Mouse (Mus musculus) midbrain, embryonic 12.5 days (tissue): ENCODE results near the gene Foxc1. TPM values are rescaled to one million over a fixed set of nuclear protein-coding genes. Genes with fewer than 3 reads are reported as not detected.

Source experiments
- ATAC-seq: fragments of 200-750 bp; cut with Nextera tagmentation; 2 replicates; pipeline ENCODE4 v1.8.0; 2017; ENCODE audit warnings: low read depth, moderate TSS enrichment, moderate library complexity; ENCODE audit not compliant: low FRiP score
- H3K27ac ChIP-seq: fragments of 300-500 bp; sonication (generic); replicated peaks from 2 replicates; pipeline ENCODE4 v1.5.1; 2016; ENCODE audit warnings: mild to moderate bottlenecking
- H3K27me3 ChIP-seq: fragments of 300-500 bp; sonication (generic); 2 replicates; pipeline ENCODE4 v1.6.1; 2016; ENCODE audit warnings: mild to moderate bottlenecking
- H3K36me3 ChIP-seq: fragments of 300-500 bp; sonication (generic); 2 replicates; pipeline ENCODE4 v1.6.1; 2016
- H3K4me1 ChIP-seq: fragments of 300-500 bp; sonication (generic); 2 replicates; pipeline ENCODE4 v1.6.1; 2016
- H3K4me2 ChIP-seq: fragments of 300-500 bp; sonication (generic); replicated peaks from 2 replicates; pipeline ENCODE4 v1.6.1; 2016; ENCODE audit warnings: mild to moderate bottlenecking, moderate library complexity
- H3K4me3 ChIP-seq: fragments of 300-500 bp; sonication (generic); 2 replicates; pipeline ENCODE4 v1.5.1; 2016; ENCODE audit warnings: mild to moderate bottlenecking
- H3K9ac ChIP-seq: fragments of 300-500 bp; sonication (generic); replicated peaks from 2 replicates; pipeline ENCODE4 v1.6.1; 2016; ENCODE audit warnings: mild to moderate bottlenecking, moderate library complexity
- H3K9me3 ChIP-seq: fragments of 300-500 bp; sonication (generic); 2 replicates; pipeline ENCODE4 v1.6.1; 2016; ENCODE audit warnings: mild to moderate bottlenecking
- whole genome bisulfite sequencing: fragments of 180-500 bp; shearing (Covaris S2); methylation state at CpG from one replicate; pipeline ENCODE4 v1.1.7; 2016; 5-methylcytosine and 5-hydroxymethylcytosine counted together
- polyA plus RNA-seq: library from polyadenylated mRNA; unstranded; fragments of >200 nt; fragmentation: Nextera tagmentation; extraction: Ambion mirVana; gene quantifications from 2 replicates; pipeline ENCODE4 v1.2.1, GENCODE M21; 2016

Gene Foxc1
- polyA plus RNA-seq, 1 experiment from 2014 or later: 7.6 TPM

DNA sequence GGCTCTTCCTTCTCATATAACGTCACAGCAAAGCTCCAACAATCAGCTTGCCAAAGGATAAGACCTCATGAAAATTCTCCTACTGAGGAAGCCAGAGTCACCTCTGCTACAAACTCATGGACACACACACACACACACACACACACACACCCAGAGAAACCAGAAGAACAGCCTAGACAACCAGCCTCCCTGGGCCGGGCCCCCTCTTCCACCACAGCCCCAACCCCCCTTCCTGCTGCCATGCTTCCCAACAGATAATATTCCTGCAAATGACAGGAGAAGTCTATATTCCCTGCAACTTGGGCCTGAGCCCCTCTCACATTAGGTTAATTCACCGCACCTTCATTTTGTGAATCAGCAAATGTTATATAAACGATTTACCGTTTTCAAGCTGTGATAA, 13.3 kb upstream of the Foxc1 start:
- Histone ChIP-seq H3K36me3 (no peaks in the 10 kb centered on the region), H3K9me3 (no peaks in the 10 kb centered on the region), H3K27ac (no peak overlapping the region), H3K4me1 (no peaks in the 10 kb centered on the region), H3K9ac (no peak overlapping the region), H3K4me3 (no peak overlapping the region), H3K27me3 (peaks cover 8% of the 10 kb centered on the region), H3K4me2 (no peak overlapping the region)
- ATAC-seq: 0 out of 2 replicates have a peak, but pooled peaks have one; percentile 36
- 60% methylated on average over 5 of the region's 5 CpGs for WGBS

DNA sequence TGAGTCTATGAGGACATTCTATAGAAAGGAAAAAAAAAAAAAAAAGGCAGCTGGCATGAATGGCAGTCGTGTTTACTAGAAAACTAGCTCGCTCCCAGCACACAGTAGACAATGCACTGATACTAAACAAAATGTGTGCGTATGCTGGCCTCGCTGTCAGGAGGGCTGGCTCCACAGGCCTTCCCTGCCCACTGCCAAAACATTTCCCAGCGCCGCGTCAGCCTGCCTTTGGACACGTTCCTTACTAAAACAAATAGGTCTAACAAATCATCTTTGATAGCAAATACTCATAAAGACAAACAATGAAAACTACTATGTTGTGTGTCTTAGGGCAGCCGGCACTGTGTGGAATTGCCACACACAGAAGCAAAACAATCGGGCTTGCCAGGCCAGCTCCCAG, 9.1 kb upstream of the Foxc1 start:
- ATAC-seq: no peak
- peaks cover 50% of the 10 kb centered on the region for H3K27me3 ChIP-seq
- no peak overlapping the region for H3K4me3 ChIP-seq
- H3K4me2 ChIP-seq: no peak overlapping the region
- H3K9me3 ChIP-seq: no peaks in the 10 kb centered on the region
- WGBS: 79% methylated on average over 10 of the region's 10 CpGs
- no peaks in the 10 kb centered on the region for H3K36me3 ChIP-seq
- no peak overlapping the region for H3K9ac ChIP-seq
- no peak overlapping the region for H3K27ac ChIP-seq
- peaks cover 11% of the 10 kb centered on the region; the same call in 1 of the 2 replicates for H3K4me1 ChIP-seq

DNA sequence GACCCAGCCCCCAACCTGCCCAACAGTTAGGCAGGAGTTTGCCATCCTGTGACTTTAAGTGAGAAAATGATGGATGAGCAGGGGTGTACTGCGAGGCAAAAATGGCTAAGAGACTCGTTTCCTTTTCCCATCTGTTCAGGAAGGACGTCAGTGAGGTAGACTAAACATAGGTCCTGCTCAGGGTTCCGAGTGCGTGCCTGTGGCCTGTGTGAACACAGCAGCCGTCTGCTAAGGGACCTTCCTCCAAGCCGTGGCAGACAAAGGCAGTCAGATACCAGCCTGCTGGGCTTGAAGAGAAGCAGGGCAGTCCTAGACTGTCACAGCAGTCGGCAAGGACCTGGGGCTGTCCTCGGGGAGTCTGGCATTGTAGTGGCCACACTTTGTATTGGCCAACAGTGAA, 8.4 kb upstream of the Foxc1 start:
- H3K27ac ChIP-seq: no peak overlapping the region
- peaks cover 55% of the 10 kb centered on the region for H3K27me3 ChIP-seq
- H3K9me3 ChIP-seq: no peaks in the 10 kb centered on the region
- no peak for ATAC-seq
- H3K9ac ChIP-seq: no peak overlapping the region
- H3K36me3 ChIP-seq: no peaks in the 10 kb centered on the region
- H3K4me1 ChIP-seq: peaks cover 11% of the 10 kb centered on the region; the same call in 1 of the 2 replicates
- 33% methylated on average over 9 of the region's 9 CpGs for WGBS
- no peak overlapping the region for H3K4me2 ChIP-seq
- no peak overlapping the region for H3K4me3 ChIP-seq

DNA sequence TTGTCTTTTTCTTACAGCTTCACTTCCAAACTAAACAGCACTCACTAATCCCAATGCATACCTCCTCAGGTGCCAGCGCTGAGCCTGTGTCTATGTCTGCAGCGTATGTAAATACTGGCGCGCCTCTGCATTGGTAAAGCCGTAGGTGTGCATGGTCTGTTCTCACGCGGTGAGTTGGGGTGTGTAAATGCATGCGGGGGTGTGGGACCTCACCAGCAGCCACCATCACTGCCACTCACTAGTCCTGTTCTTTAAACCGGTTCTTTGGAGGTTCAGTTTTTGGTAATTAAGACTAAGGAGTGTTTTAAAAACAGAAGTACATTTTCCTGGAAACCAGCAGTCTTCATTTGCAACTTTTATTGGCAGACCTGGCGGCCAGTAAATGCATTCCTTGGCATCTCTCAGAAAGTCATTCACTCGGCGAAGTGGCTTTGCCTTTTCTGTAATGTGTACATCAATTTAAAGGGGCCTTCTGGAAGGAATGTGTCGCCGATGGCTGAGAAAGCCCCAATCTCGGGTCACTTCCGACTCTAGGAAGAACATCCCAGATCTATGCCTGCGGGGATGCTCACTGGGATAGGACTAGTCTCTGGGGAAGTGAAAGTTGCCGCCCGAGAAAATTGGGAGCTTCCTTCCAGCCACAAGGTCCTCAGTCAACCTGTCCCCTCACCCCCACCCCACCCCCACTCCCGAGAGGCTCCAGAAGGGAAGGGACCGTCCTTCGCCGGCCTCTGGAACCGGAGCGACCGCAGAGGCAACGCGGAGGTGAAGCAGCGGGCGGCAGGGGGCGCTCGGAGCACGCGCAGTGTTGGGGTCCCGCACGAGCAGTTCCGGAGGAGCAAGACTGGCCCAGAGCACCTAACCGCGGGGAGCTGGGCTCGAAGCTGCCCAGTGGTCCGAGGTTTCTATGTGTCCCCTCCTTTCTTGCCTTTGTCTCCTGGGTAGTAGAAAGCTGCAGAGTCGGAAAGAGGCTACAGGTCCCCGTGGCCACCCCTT, 5.6 kb upstream of the Foxc1 start:
- Histone ChIP-seq H3K4me2 (peak overlapping the region; percentile 61), H3K9ac (peak overlapping the region; percentile 37; the same call in 1 of the 2 replicates), H3K27me3 (peaks cover 81% of the 10 kb centered on the region), H3K9me3 (no peaks in the 10 kb centered on the region), H3K4me1 (peaks cover 16% of the 10 kb centered on the region), H3K36me3 (no peaks in the 10 kb centered on the region), H3K27ac (no peak overlapping the region), H3K4me3 (peak overlapping the region; percentile 37)
- 2% methylated on average over 42 of the region's 43 CpGs for whole genome bisulfite sequencing
- ATAC-seq: peak; percentile 88

DNA sequence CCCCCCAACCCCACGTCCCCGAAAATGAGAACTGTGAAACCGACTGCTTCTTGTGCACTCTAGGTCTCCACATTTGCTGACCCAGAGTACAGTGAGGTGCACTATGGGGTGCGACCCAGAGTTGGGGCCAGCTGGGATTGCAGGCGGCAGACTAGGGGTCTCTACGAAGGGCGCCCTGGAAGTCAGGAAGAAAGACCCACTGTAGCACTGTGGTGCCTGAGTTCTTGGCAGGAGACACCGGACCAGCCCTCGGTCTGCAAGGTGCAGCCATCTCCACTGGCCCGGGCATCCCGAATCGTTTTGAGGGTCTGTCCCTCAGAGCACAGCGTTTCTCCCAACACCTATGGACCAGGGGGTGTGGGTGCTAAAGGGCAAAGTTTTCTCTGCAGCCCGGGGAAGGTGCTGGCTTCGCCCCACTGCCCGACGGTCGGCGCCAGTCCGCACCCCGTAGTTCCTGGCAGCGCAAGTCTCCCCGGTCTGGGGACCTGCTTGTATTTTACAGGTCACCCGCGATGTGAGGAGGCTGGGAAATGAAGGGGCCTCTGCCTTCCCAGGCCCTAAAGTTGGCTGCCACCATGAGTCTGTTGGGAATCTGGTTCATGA, 4.6 kb upstream of the Foxc1 start:
- peaks cover 23% of the 10 kb centered on the region for H3K4me1 ChIP-seq
- H3K27ac ChIP-seq: no peak overlapping the region
- H3K36me3 ChIP-seq: no peaks in the 10 kb centered on the region
- H3K27me3 ChIP-seq: peaks cover 89% of the 10 kb centered on the region
- no peaks in the 10 kb centered on the region for H3K9me3 ChIP-seq
- 3% methylated on average over 25 of the region's 25 CpGs for WGBS
- ATAC-seq: no peak
- H3K4me2 ChIP-seq: peak overlapping the region; percentile 61
- peak overlapping the region; percentile 37 for H3K4me3 ChIP-seq
- no peak overlapping the region for H3K9ac ChIP-seq

DNA sequence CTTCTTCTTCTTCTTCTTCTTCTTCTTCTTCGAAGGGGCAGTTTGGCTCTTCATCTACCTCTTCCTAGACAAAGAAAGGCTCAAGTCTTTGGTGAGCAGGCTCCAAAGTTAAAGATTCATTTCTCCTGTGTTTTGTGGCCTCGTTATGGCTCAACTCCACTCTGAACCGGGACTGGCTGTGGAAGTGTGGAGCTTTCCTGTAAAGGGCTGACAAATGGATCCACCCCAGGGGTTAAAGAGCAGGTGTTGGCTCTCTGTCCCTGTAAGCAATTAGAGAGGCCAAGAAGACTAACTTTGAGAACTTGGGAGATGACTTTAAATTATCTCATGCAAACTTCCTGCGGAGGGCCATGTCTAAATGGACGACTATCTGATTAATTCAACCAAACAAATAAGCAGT, 4.0 kb upstream of the Foxc1 start:
- Histone ChIP-seq H3K4me1 (peaks cover 29% of the 10 kb centered on the region), H3K4me2 (no peak overlapping the region), H3K36me3 (no peaks in the 10 kb centered on the region), H3K27ac (no peak overlapping the region), H3K9ac (no peak overlapping the region), H3K9me3 (no peaks in the 10 kb centered on the region), H3K4me3 (no peak overlapping the region), H3K27me3 (peaks cover 96% of the 10 kb centered on the region)
- WGBS: 6% methylated on average over 5 of the region's 5 CpGs
- no peak for ATAC-seq

DNA sequence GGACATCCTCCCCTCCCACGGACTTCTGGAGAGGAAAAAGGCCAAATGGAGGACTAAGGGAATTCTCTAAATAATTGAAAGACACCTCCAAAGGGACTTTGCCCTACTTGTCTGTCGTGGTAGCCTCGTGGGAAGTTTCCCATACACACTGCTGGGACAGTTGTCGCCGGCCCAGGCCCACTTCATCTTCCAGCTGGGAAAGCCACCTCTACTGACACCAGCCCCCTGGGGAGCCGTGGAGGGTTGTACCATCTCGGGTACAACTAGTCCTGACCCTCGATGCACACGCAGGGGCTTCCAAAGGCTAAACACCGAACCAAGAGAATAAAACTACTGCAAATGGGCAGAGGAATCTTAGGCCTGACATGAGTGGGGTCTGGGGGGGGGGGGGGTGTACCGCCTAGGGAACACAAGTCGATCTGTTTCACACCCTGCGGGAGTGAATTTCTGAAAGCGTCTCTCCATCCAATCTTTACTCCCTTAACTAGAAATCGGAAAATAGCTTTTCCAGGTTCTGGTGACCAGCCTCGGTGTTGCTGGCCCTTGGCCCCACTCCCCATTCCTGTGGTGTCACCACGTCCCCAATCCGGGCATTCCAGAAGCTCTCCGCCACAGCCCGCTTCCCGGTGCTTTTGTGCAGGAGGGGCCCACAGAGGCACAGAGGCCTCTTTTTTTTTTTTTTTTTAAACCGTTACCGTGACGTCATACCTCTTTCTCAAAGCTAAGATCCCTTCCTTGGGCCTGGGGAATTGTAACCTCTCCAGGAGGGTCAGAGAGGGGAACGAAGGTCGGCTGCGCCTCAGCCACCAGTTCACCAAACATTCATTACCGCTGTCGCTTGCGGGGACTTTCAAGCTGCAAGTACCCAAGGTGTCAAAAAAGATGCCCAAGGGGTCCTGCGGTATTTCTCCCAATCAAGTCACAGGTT, 3.0 kb upstream of the Foxc1 start:
- Histone ChIP-seq H3K36me3 (no peaks in the 10 kb centered on the region), H3K4me2 (peak overlapping the region; percentile 10; the same call in 1 of the 2 replicates), H3K4me3 (no peak overlapping the region), H3K27me3 (peaks cover 98% of the 10 kb centered on the region), H3K4me1 (peaks cover 38% of the 10 kb centered on the region), H3K27ac (no peak overlapping the region), H3K9me3 (no peaks in the 10 kb centered on the region), H3K9ac (no peak overlapping the region)
- no peak for ATAC-seq
- WGBS: 1% methylated on average over 30 of the region's 31 CpGs

DNA sequence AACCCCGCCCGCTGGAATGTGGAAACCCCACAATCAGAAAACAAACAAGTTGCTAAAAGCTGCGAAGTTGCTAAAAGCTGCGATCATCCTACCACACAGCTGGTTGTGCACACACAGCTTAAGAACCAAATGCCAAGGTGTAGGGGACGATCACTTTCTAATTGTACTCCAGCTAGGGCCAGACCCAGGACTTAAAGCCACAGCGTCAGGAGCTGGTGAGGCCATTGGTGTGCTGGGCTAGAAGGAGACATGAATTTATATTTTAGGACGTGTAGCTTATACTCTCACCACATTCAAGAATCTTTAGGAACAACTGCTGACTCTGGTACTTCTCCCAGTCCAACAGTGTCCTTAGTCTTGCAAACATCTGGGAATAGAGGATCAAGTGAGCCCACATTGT, 1.9 kb upstream of the Foxc1 start:
- no peak for ATAC-seq
- peaks cover 39% of the 10 kb centered on the region for H3K4me1 ChIP-seq
- no peak overlapping the region for H3K27ac ChIP-seq
- H3K9ac ChIP-seq: no peak overlapping the region
- no peak overlapping the region for H3K4me3 ChIP-seq
- no peak overlapping the region for H3K4me2 ChIP-seq
- H3K36me3 ChIP-seq: no peaks in the 10 kb centered on the region
- H3K27me3 ChIP-seq: peaks cover 91% of the 10 kb centered on the region
- WGBS: 1% methylated on average over 7 of the region's 7 CpGs
- H3K9me3 ChIP-seq: no peaks in the 10 kb centered on the region

DNA sequence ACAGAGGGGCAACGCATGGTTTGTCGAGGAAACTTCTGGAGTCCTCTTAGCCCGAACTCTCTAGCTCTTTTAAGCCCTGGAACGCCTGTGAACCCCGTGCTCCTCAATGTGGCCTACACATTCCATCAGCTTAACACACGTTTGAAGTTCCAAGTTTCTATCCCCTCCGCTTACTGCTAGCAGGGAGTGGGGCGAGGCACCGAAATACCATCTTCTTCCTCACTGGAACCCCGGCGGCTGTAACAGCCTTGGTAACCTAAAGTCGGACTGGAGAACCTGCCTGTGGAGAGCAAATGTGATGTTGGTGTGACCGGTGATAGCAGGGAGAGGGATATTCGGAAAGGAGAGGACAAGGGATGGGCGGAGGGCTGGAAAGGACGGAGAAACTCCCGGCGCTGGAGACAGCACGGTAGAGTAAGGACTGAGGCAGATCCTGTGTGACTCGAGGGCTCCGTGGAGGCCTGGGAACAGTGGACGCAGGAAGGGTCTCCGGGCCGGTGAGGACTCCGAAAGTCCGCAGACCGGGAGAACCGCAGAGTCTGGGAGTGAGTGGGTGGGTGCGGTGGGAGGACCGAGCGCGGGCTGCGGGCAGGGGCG, 504 bp upstream of the Foxc1 start:
- Histone ChIP-seq H3K27ac (no peak overlapping the region; the same call in 1 of the 2 replicates), H3K4me2 (peak overlapping the region; percentile 88), H3K9ac (peak overlapping the region; percentile 45; the same call in 1 of the 2 replicates), H3K36me3 (no peaks in the 10 kb centered on the region), H3K27me3 (peaks cover 85% of the 10 kb centered on the region), H3K4me1 (peaks cover 40% of the 10 kb centered on the region), H3K9me3 (no peaks in the 10 kb centered on the region), H3K4me3 (peak overlapping the region; percentile 51)
- WGBS: under 1% methylated on average over 24 of the region's 34 CpGs
- no peak for ATAC-seq

DNA sequence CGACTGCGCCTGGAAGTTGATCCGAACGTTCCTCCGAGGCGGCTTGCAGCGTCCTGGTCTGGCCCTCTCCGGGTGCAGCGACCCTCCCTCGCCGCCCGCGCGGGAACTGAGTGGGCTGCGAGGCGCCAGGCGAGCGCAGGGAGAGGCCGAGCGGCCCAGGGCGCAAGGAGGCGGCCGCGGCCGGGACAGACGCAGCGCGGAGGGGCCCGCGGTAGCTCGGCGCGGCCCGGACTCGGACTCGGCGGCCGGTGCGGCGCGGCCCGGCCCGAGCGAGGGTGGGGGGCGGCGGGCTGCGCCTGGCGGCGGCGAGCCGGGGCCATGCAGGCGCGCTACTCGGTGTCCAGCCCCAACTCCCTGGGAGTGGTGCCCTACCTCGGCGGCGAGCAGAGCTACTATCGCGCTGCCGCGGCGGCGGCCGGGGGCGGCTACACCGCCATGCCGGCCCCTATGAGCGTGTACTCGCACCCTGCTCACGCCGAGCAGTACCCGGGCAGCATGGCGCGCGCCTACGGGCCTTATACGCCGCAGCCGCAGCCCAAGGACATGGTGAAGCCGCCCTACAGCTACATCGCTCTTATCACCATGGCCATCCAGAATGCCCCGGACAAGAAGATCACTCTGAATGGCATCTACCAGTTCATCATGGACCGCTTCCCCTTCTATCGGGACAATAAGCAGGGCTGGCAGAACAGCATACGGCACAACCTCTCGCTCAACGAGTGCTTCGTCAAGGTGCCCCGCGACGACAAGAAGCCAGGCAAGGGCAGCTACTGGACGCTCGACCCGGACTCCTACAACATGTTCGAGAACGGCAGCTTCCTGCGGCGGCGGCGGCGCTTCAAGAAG, 680 bp downstream of the Foxc1 start:
- Histone ChIP-seq H3K36me3 (no peaks in the 10 kb centered on the region), H3K4me3 (peak overlapping the region; percentile 51), H3K27ac (peak overlapping the region; percentile 71), H3K9me3 (no peaks in the 10 kb centered on the region), H3K4me1 (peaks cover 41% of the 10 kb centered on the region), H3K4me2 (peak overlapping the region; percentile 88), H3K27me3 (peaks cover 85% of the 10 kb centered on the region), H3K9ac (peak overlapping the region; percentile 53)
- WGBS: under 1% methylated on average over 72 of the region's 101 CpGs
- ATAC-seq: peak; percentile 48
